Mouse (Mus musculus) T-helper 1 cell (primary cell): Measurements from ENCODE around the gene Clec4a1.

Source experiments
- in situ Hi-C: fragments of 300-600 bp; cut with MboI, MseI; formaldehyde crosslinking; loops from one replicate; pipeline ENCODE4 v1.15.1; 2025; ENCODE audit warnings: high pct_unique_total_duplicates

Gene Clec4a1

GRCm38 (mm10) chr6:122921451-122921850 is at the start of gene Clec4a1:
TSS of gene Clec4a1 (plus strand) at chr6:122921848.
- in situ Hi-C loops, result no loop called here

GRCm38 (mm10) chr6:122872800-122873199 is 48.8 kb upstream of the Clec4a1 start:
- in situ Hi-C loops, result no loop called here

GRCm38 (mm10) chr6:122873871-122874719 is 47.6 kb upstream of the Clec4a1 start, which contains the start of gene Necap1:
TSS of gene Necap1 (plus strand) at chr6:122874474.
- in situ Hi-C loops, result no loop called here

GRCm38 (mm10) chr6:122874720-122875389 is 46.8 kb upstream of the Clec4a1 start:
- in situ Hi-C loops, result loop anchor here (25.0 kb wide), 1 partner anchor 662 kb away; the partner anchor contains the start of gene Vmn2r21

- in situ Hi-C loops, result loop anchor here (25.0 kb wide), 1 partner anchor 658 kb away; the partner anchor contains the start of gene Vmn2r21
Measured at GRCm38 (mm10) chr6:122879141-122879735, 42.4 kb upstream of the Clec4a1 start.

- in situ Hi-C loops, result loop anchor here (25.0 kb wide), 1 partner anchor 657 kb away; the partner anchor contains the start of gene Vmn2r21
Measured at GRCm38 (mm10) chr6:122879781-122880505, 41.7 kb upstream of the Clec4a1 start.

- in situ Hi-C loops, result loop anchor here (25.0 kb wide), 1 partner anchor 656 kb away; the partner anchor contains the start of gene Vmn2r21
Measured at GRCm38 (mm10) chr6:122881287-122881686, 40.4 kb upstream of the Clec4a1 start.

GRCm38 (mm10) chr6:122883603-122884002 is 38.0 kb upstream of the Clec4a1 start:
- in situ Hi-C loops, result loop anchor here (25.0 kb wide), 1 partner anchor 654 kb away; the partner anchor contains the start of gene Vmn2r21

- in situ Hi-C loops, result loop anchor here (25.0 kb wide), 1 partner anchor 648 kb away; the partner anchor contains the start of gene Vmn2r21
Measured at GRCm38 (mm10) chr6:122889599-122889998, 32.0 kb upstream of the Clec4a1 start.

- in situ Hi-C loops, result loop anchor here (10.0 to 25.0 kb wide), 2 partner anchors 645 to 1372 kb away; partner anchors contain the start of gene Vmn2r21
Measured at GRCm38 (mm10) chr6:122892442-122893049, 29.1 kb upstream of the Clec4a1 start.

- in situ Hi-C loops, result no loop called here
Measured at GRCm38 (mm10) chr6:122919922-122920321, 1.7 kb upstream of the Clec4a1 start.

GRCm38 (mm10) chr6:122934845-122935244 is 13.2 kb downstream of the Clec4a1 start:
- in situ Hi-C loops, result no loop called here

- in situ Hi-C loops, result no loop called here
Measured at GRCm38 (mm10) chr6:122939618-122940017, 18.0 kb downstream of the Clec4a1 start.

- in situ Hi-C loops, result no loop called here
Measured at GRCm38 (mm10) chr6:122946760-122947159, 25.1 kb downstream of the Clec4a1 start.

GRCm38 (mm10) chr6:122952401-122952800 is 30.8 kb downstream of the Clec4a1 start, which contains the start of gene Clec4a3:
TSS of gene Clec4a3 (plus strand) at chr6:122952515.
- in situ Hi-C loops, result no loop called here

- in situ Hi-C loops, result no loop called here
Measured at GRCm38 (mm10) chr6:122964562-122964961, 42.9 kb downstream of the Clec4a1 start.

- in situ Hi-C loops, result no loop called here
Measured at GRCm38 (mm10) chr6:122969048-122969447, 47.4 kb downstream of the Clec4a1 start.
